Mouse (Mus musculus): ENCODE results near the gene Mtmr12.

DNA sequence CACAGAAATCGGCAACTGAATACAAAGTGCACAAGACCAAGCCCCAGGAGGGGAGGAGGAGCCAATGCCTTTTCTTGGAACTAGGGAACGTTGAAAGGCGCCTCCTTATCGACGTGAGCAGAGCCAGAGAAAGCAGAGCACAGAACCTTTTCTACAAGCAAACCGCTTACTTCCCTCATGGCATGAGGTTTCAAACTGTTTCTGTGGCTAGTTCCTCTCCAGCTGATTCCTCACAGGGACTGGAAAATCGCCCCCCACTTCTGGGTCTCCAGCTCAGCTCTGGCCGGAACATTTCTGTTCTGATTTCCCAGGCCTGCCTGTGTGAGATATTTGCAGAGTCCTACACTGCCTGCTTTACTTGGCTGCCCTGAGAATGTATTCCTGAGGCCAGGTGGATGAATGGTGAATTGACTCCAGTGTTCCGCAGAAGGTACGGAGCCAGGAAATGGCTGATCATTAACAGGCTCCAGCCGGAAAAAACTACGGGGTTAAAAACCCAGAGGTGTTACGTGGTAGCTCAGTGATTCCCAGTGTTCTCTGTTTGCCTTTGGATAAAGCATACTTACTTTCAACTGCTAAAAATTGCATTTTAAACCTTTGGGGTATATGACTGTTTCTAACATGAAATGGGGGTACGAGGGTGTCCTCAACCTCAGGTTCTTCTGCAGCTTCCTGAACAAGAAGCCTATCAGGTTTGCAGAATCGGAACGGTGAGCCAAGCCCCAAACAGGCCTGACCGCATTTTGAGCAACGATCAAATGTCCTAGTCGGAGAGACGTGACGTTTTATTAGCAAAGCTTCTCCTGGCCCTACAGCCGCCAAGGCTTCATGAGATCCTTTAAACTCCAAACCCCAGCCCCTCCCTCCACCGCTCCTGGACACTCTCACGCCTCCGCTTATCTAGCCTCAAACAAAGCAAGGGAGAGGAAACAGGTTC is 10.7 kb upstream of the Mtmr12 start:
- TF ChIP-seq POLR2A (IDR thresholded peaks at IDR 0.05; ENCODE audit: borderline replicate concordance, extremely low read depth, low read depth, low read length), result no peak
- TF ChIP-seq CTCF (IDR thresholded peaks at IDR 0.05; ENCODE audit: insufficient read depth, low read length), result no peak

All from lung, adult 2 months (tissue).